Mouse (Mus musculus): ENCODE data around the gene Car14. TPM values are rescaled to one million over a fixed set of nuclear protein-coding genes. Genes with fewer than 3 reads are reported as not detected.
"Not testable (repeated sequence)": the region's sequence is repeated elsewhere in the genome, so short reads cannot be mapped to it uniquely, and the experiment has no call there.

Car14 gene
- polyA plus RNA-seq, 1 experiment from 2014 or later: 2.2 TPM

- no peak for DNase-seq (ENCODE audit: low spot score)
Measured at GRCm38 (mm10) chr3:95892066-95893052, 12.1 kb downstream of the Car14 start.

GRCm38 (mm10) chr3:95891211-95892065 lies 13.1 kb downstream of the Car14 start, which contains the start of gene BC028528:
TSS of gene BC028528 (minus strand) at chr3:95892005.
- no peak for DNase-seq (ENCODE audit: low spot score)

- DNase-seq (ENCODE audit: low spot score): no peak
Measured at GRCm38 (mm10) chr3:95889664-95890063, 14.8 kb downstream of the Car14 start.

GRCm38 (mm10) chr3:95887596-95887995 lies 16.9 kb downstream of the Car14 start:
- DNase-seq (ENCODE audit: low spot score): no peak

GRCm38 (mm10) chr3:95884400-95884799 lies 20.1 kb downstream of the Car14 start:
- DNase-seq (ENCODE audit: low spot score): no peak

GRCm38 (mm10) chr3:95882816-95883425 lies 21.6 kb downstream of the Car14 start:
- DNase-seq (ENCODE audit: low spot score): peak; percentile 80

- peak; percentile 96 for DNase-seq (ENCODE audit: low spot score)
Measured at GRCm38 (mm10) chr3:95881979-95882815, 22.3 kb downstream of the Car14 start, which contains the start of gene Ciart. TSS of gene Ciart (minus strand) at chr3:95882251.

GRCm38 (mm10) chr3:95879063-95879462 lies 25.4 kb downstream of the Car14 start:
- no peak for DNase-seq (ENCODE audit: low spot score)

- no peak for DNase-seq (ENCODE audit: low spot score)
Measured at GRCm38 (mm10) chr3:95872048-95872447, 32.4 kb downstream of the Car14 start.

GRCm38 (mm10) chr3:95871392-95871867 lies 33.1 kb downstream of the Car14 start, which contains the start of gene Mrps21:
TSS of gene Mrps21 (minus strand) at chr3:95871519.
- DNase-seq (ENCODE audit: low spot score): peak; percentile 86

GRCm38 (mm10) chr3:95870976-95871375 lies 33.5 kb downstream of the Car14 start:
- no peak for DNase-seq (ENCODE audit: low spot score)

- DNase-seq (ENCODE audit: low spot score): no peak
Measured at GRCm38 (mm10) chr3:95867408-95867807, 37.1 kb downstream of the Car14 start.

- no peak for DNase-seq (ENCODE audit: low spot score)
Measured at GRCm38 (mm10) chr3:95866071-95866470, 38.4 kb downstream of the Car14 start.

GRCm38 (mm10) chr3:95865571-95865970 lies 38.9 kb downstream of the Car14 start:
- no peak for DNase-seq (ENCODE audit: low spot score)

GRCm38 (mm10) chr3:95865050-95865449 lies 39.4 kb downstream of the Car14 start:
- DNase-seq (ENCODE audit: low spot score): no peak

- no peak for DNase-seq (ENCODE audit: low spot score)
Measured at GRCm38 (mm10) chr3:95863578-95863977, 40.9 kb downstream of the Car14 start.

GRCm38 (mm10) chr3:95861796-95862195 lies 42.7 kb downstream of the Car14 start:
- DNase-seq (ENCODE audit: low spot score): peak; percentile 89

GRCm38 (mm10) chr3:95861216-95861615 lies 43.3 kb downstream of the Car14 start:
- DNase-seq (ENCODE audit: low spot score): peak; percentile 32

- peak; percentile 41 for DNase-seq (ENCODE audit: low spot score)
Measured at GRCm38 (mm10) chr3:95860323-95860722, 44.2 kb downstream of the Car14 start.

GRCm38 (mm10) chr3:95858278-95858677 lies 46.2 kb downstream of the Car14 start:
- not testable (repeated sequence) for DNase-seq (ENCODE audit: low spot score)
